12 mouse cellular contexts compared by ENCODE assay signal in genomic region chr7:35299656-35300055, GRCm38 (mm10). TPM values are rescaled to one million over a fixed set of nuclear protein-coding genes. Genes with fewer than 3 reads are reported as not detected.
A peak's percentile ranks its signal among the peaks of the same experiment; 100 is the strongest.
DNase-seq lines count a peak whose midpoint lies in the region; ATAC-seq and TF ChIP-seq lines count a peak whose summit lies in the region.
"Had no signal": no experiment of that assay in that cellular context is flagged by ENCODE, and none has a peak within 500 bp of the region (broad histone marks: within the 10 kb centered on the region; RNA-seq: fewer than 3 reads in every experiment).

No protein-coding gene starts in this region.

- no peaks in the 10 kb centered on the region for H3K27me3 ChIP-seq in thymus, adult 2 months (ENCODE audit: control insufficient read depth, insufficient read depth, low read length)
- H3K27me3 ChIP-seq: embryonic facial prominence, embryonic 12.5 days had no signal

- peak; percentile 35 for DNase-seq in kidney, adult 11 months
- DNase-seq in kidney, postnatal 4 days, result no peak
- peak; percentile 41 to 74 for DNase-seq in lung, adult 18-20 months
- DNase-seq in lung, postnatal 4 days, result no peak
- DNase-seq in kidney, postnatal 36 days, result peak; percentile 13 to 57
- peak; percentile 67 for DNase-seq in retina, embryonic 14.5 days (ENCODE audit: low spot score)
- no peak for DNase-seq in thymus, adult 2 months
- DNase-seq: heart, postnatal 10 days had no signal

- TF ChIP-seq POLR2A in thymus, adult 2 months (IDR thresholded peaks at IDR 0.05; ENCODE audit: control insufficient read depth, extremely low read depth, insufficient read depth, low read length, poor library complexity), result no peak

- H3K4me3 ChIP-seq in thymus, adult 2 months (ENCODE audit: control insufficient read depth, insufficient read depth, low read length), result no peak overlapping the region
- H3K4me3 ChIP-seq: embryonic facial prominence, embryonic 12.5 days; forebrain, embryonic 10.5 days had no signal

- TF ChIP-seq CTCF in thymus, adult 2 months (IDR thresholded peaks at IDR 0.05; ENCODE audit: borderline replicate concordance, control insufficient read depth, extremely low read depth, insufficient read depth, low read length, poor library complexity), result no peak

- no peak for ATAC-seq in monocyte, adult 5-6 weeks (replicated peaks; ENCODE audit: insufficient number of reproducible peaks, low FRiP score, low TSS enrichment, poor library complexity, severe bottlenecking)
- ATAC-seq: CD4-positive, CD25-positive, alpha-beta regulatory T cell, adult 4 months had no signal

- WGBS in thymus, adult 2 months, result 97% methylated on average over 8 of the region's 8 CpGs

- H3K36me3 ChIP-seq in thymus, adult 2 months (ENCODE audit: control insufficient read depth, insufficient read depth, low read length), result peaks cover 11% of the 10 kb centered on the region

- no peaks in the 10 kb centered on the region for H3K4me1 ChIP-seq in thymus, adult 2 months (replicated peaks; ENCODE audit: control insufficient read depth, insufficient read depth, low read length)
- H3K4me1 ChIP-seq: embryonic facial prominence, embryonic 12.5 days; forebrain, embryonic 10.5 days had no signal

- H3K27ac ChIP-seq in thymus, adult 2 months (ENCODE audit: control insufficient read depth, insufficient read depth, low read length), result no peak overlapping the region
- H3K27ac ChIP-seq: embryonic facial prominence, embryonic 12.5 days; forebrain, embryonic 10.5 days had no signal

RNA-seq across cellular contexts. Expression of gene Gpatch1, which starts 18.6 kb away (rescaled TPM):
- 5.8 and 6.0 TPM in 2 replicates for polyA plus RNA-seq in thymus, adult 2 months (2012; rRNA removed)
- 10.4 to 20.6 TPM (median 15.0 TPM) in 3 replicates for total RNA-seq in monocyte, adult 5-6 weeks (2017)

RNA-seq across cellular contexts. Expression of gene Rhpn2, which starts 34.3 kb away (rescaled TPM):
- polyA plus RNA-seq in thymus, adult 2 months (2012; rRNA removed), result 0.71 and 1.3 TPM in 2 replicates
- total RNA-seq in monocyte, adult 5-6 weeks (2017), result 0.85 TPM in 1 of 3 replicates, not detected in the others

Comparison
In these comparisons a context has a peak if more than half of its experiments do, and no peak if none do; other contexts are left out.
1. DNase-seq: peak in kidney, adult 11 months (single experiment), lung, adult 18-20 months (2 of 2), kidney, postnatal 36 days (2 of 2) and retina, embryonic 14.5 days (single experiment); none in kidney, postnatal 4 days (0 of 2), lung, postnatal 4 days (0 of 2) and thymus, adult 2 months (single experiment).